Mouse (Mus musculus) duodenum, adult 2 months (tissue): Measurements from ENCODE around the gene Itpripl2. TPM values are rescaled to one million over a fixed set of nuclear protein-coding genes. Genes with fewer than 3 reads are reported as not detected.

Experiments used
- polyA plus RNA-seq: library from polyadenylated mRNA; depleted of rRNA; stranded (reverse); fragments of >200 nt; gene quantifications from 2 replicates; pipeline ENCODE4 v1.2.3, GENCODE M21; 2012; ENCODE audit warnings: low replicate concordance; rRNA removed

Itpripl2 gene
- 10.1 and 15.4 TPM in 2 replicates for polyA plus RNA-seq

GRCm38 (mm10) chr7:118491431-118492147, at the start of gene Itpripl2:
TSS of gene Itpripl2 (minus strand) at chr7:118491975.

DNA sequence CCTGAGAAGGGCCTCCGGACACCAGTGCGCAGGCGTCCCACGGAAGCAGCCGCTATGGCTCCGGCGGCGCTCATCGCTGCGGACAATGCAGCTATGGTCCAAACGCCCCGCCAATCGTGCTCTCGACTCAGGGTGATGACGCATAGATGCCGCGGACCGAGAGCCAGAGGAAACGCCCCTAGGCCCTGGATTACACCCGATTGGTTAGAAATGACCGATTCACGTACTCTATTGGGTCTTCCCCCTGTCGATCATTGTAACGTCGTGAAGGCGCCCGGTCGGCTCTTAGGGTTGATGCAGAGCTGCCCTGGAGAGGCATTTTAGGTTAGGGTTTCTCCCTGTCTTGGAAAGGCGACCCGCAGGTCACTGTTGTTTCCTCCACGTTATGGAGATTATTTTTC, 41.4 kb upstream of the Itpripl2 start, which contains the start of gene Coq7:
Coq7 (minus strand) TSS at position 179 of the 401 bp plus-strand sequence.

GRCm38 (mm10) chr7:118448134-118448967, 43.4 kb downstream of the Itpripl2 start, which contains the start of gene Syt17:
TSS of gene Syt17 (minus strand) at chr7:118448222.

Other genes starting within 250 kb of the Itpripl2 start
- gene Smg1, start 248.3 kb downstream of the Itpripl2 start, polyA plus RNA-seq = 8.4 and 11.5 TPM in 2 replicates
- 1.5 TPM in 2 replicates for gene Syt17, start 43.8 kb downstream of the Itpripl2 start, polyA plus RNA-seq
- 37.3 and 48.8 TPM in 2 replicates for gene Coq7, start 41.4 kb upstream of the Itpripl2 start, polyA plus RNA-seq
- gene Tmc7, start 92.8 kb upstream of the Itpripl2 start, polyA plus RNA-seq = 2.2 and 2.6 TPM in 2 replicates
- 23.8 and 25.0 TPM in 2 replicates for gene Tmc5, start 105.3 kb upstream of the Itpripl2 start, polyA plus RNA-seq
- gene Gde1, start 213.8 kb upstream of the Itpripl2 start, polyA plus RNA-seq = 604 and 1,367 TPM in 2 replicates
- gene Ccp110, start 220.6 kb upstream of the Itpripl2 start, polyA plus RNA-seq = 0.19 and 0.37 TPM in 2 replicates
- 16.2 and 22.8 TPM in 2 replicates for gene Vps35l, start 248.3 kb upstream of the Itpripl2 start, polyA plus RNA-seq